Mouse (Mus musculus) C2C12 (cell line): ENCODE measurements around the gene Cygb.

Experiments used
- CEBPB ChIP-seq: IDR thresholded peaks from one replicate; pipeline ENCODE4 v1.6.1; 2011; ENCODE audit warnings: low read depth, mild to moderate bottlenecking, control low read depth, moderate library complexity
- CTCF ChIP-seq: IDR thresholded peaks from one replicate; pipeline ENCODE4 v1.5.1; 2011; ENCODE audit not compliant: control insufficient read depth, insufficient read depth, insufficient read length
- FOSL1 ChIP-seq: IDR thresholded peaks from one replicate; pipeline ENCODE4 v1.8.0; 2011; ENCODE audit warnings: mild to moderate bottlenecking, low read length; ENCODE audit not compliant: poor library complexity, insufficient read depth, severe bottlenecking
- USF1 ChIP-seq: IDR thresholded peaks from one replicate; pipeline ENCODE4 v1.6.1; 2011; ENCODE audit warnings: low read depth, mild to moderate bottlenecking, control low read depth, moderate library complexity

DNA sequence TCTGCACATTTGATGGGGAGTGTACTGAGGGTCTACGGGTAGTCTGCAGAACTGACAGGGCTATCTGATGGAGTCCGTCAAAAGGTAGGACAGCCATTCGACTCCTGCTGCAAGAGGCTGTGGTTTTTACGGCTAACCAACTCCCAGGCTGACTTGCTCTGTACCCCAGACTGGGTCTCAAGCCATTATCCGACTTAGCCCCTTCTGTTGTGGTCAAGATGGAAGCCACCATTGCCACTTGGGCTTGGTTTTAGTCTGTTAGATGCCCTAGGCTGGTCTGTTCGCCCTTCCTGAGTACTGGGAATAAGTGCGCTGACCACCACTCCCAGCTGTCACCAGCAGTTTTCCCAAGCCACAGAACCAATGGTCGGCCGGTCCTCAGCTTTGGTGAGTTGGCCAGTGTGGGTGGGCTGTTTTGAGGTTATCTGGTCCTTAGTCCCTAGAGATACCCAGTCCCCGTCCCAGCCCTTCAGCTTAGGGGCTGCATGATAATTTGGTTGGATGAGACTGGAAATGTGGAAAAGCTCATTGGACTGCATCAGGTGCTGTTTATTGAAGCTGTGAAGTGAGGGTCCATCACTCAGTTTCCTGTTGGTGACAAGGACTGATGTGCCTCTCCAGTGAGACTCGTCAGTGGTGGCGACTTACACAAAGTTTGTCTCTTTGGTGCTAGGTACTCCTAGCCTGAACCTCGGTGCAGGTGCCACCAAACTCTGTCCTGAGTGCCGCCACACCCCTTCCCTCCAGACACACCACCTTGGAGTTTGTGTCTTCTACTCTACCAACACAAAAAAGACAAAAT is 22.3 kb upstream of the Cygb start:
- TF ChIP-seq CTCF (no peak), USF1 (no peak), CEBPB (no peak), FOSL1 (no peak)
